Mouse (Mus musculus) mammary gland, adult 2 months (tissue): Measurements from ENCODE around the gene Mt2. TPM values are rescaled to one million over a fixed set of nuclear protein-coding genes. Genes with fewer than 3 reads are reported as not detected.

Experiments
- polyA plus RNA-seq: library from polyadenylated mRNA; depleted of rRNA; stranded (reverse); fragments of >200 nt; gene quantifications from 2 replicates; pipeline ENCODE4 v1.2.3, GENCODE M21; 2012; ENCODE audit warnings: low replicate concordance; rRNA removed

Mt2 gene
- polyA plus RNA-seq, result 25.6 and 29.5 TPM in 2 replicates

DNA sequence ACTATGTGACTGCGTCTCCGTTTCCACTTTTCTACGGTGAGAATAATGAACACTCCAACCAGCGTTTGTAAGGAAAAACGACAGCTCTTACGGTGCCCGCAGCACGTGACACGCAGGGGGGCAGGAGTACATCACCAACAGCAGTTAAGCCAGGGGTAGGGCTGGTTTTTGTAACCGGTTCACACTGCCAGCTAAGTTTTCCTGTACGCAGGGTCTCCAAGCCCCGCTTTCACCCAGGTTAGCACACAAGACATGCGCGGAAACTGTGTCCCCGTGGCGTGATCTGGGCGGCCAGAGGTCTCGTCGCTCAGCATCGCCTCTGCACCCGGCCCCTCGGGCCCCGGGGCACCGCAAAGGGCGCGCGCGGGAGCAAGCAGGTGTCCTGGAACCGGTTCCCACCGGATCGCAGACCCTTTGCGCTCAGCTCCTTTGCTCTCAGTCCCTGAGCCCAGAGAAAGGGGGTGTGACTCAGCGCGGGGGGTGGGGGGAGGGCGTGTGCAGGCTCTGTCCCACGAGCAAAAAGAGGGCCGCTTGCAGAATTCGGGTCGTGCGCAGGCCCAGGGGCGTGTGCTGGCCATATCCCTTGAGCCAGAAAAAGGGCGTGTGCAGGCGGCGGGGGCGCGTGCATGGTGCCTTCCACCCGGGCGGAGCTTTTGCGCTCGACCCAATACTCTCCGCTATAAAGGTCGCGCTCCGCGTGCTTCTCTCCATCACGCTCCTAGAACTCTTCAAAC, at the start of gene Mt2:
Gene Mt2, plus strand, starts transcription at position 590 of the 734 bp plus-strand sequence.

DNA sequence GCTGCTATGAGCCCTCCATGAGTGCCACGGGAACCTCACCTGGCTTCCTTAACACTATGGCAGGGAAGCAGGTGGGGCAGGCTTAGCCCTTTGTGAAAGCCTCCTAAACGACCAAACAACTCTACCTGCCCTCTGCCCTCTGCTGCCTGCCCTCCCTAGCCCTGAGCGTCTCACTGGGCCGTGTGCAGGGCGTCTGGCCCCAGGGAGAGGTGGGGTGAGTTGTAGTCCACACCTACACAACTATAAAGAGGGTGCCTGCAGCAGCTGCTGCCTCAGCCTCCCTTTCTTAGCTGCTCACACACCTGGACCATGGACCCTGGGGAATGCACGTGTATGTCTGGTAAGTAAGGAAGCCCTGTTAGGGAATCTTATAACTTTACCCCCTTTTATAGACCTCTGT, 35.5 kb upstream of the Mt2 start, which contains the start of gene Mt4:
Gene Mt4, plus strand, starts transcription at position 265 of the 400 bp plus-strand sequence.

DNA sequence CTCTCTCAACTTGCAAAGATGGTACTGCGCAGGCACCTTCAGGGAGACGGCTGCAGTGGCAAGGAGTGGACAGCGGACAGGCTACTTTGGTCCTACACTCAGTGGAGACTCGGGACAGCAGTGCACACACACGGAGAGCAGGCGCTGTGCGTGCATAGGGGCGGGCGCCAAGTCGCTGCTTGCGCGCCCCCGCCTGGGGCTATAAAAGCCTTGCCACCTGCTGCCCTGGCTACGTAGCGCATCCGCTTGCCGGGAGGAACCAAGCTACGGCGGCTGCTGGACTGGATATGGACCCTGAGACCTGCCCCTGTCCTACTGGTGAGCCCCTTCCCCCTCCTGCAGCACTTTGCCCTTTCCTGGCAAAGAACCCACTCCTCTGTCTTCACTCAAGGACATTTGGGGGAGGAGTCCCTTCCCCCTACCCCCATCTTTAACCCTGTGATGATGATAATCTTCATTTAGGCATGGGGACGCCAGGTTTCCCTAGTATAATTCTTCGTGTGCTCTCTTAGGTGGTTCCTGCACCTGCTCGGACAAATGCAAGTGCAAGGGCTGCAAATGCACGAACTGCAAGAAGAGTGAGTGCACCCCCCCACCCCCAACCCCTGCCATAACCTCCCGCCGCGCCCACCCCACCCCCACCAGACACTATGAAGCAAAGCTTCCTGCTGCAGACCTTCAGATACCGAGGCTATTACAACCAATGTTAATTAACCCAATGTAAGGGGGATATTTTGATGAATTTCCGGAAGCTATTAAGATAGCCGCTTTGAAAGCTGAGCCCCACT, 19.8 kb upstream of the Mt2 start, which contains the start of gene Mt3:
Gene Mt3, plus strand, starts transcription at position 95 of the 788 bp plus-strand sequence.

DNA sequence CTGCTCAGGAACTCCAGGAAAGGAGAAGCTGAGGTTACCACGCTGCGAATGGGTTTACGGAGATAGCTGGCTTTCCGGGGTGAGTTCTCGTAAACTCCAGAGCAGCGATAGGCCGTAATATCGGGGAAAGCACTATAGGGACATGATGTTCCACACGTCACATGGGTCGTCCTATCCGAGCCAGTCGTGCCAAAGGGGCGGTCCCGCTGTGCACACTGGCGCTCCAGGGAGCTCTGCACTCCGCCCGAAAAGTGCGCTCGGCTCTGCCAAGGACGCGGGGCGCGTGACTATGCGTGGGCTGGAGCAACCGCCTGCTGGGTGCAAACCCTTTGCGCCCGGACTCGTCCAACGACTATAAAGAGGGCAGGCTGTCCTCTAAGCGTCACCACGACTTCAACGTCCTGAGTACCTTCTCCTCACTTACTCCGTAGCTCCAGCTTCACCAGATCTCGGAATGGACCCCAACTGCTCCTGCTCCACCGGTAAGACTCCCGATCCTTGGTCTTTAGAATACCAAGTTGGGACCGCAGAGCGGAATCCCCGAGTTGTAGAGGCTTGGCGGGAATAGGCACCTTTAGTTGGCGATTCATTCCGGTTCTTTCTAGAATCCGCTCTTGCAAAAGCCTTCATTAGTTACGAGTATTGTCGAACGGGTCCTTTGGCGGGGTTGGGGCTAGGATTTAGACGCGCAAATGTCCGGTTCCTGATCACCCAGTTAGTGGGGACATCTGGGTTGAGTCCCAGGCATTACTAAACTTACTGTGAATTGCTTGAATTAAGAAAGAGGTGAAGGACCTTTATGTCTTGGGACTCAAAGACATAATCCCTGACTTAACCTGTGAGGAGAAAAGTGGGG, 6.6 kb downstream of the Mt2 start, which contains the start of gene Mt1:
Gene Mt1, plus strand, starts transcription at position 226 of the 856 bp plus-strand sequence.

GRCm38 (mm10) chr8:94214252-94215173, 42.0 kb downstream of the Mt2 start, which contains the start of gene Nup93:
Gene Nup93, plus strand, starts transcription at chr8:94214564.

Other genes with a start within 250 kb of the Mt2 start
- 115 and 141 TPM in 2 replicates for gene Amfr, start 159.8 kb upstream of the Mt2 start, polyA plus RNA-seq
- gene Nudt21, start 135.6 kb upstream of the Mt2 start, polyA plus RNA-seq, result 15.0 and 71.3 TPM in 2 replicates
- gene Ogfod1, start 135.5 kb upstream of the Mt2 start, polyA plus RNA-seq, result 4.9 and 11.1 TPM in 2 replicates
- gene Bbs2, start 73.7 kb upstream of the Mt2 start, polyA plus RNA-seq, result 14.3 and 20.1 TPM in 2 replicates
- 0.76 and 7.8 TPM in 2 replicates for gene Mt4, start 35.5 kb upstream of the Mt2 start, polyA plus RNA-seq
- gene Mt3, start 20.1 kb upstream of the Mt2 start, polyA plus RNA-seq, result 0.81 and 1.4 TPM in 2 replicates
- 682 and 757 TPM in 2 replicates for gene Mt1, start 6.4 kb downstream of the Mt2 start, polyA plus RNA-seq
- gene Nup93, start 41.9 kb downstream of the Mt2 start, polyA plus RNA-seq, result 11.8 and 16.8 TPM in 2 replicates
- gene Slc12a3, start 156.5 kb downstream of the Mt2 start, polyA plus RNA-seq, result 0.27 and 0.44 TPM in 2 replicates
- 187 and 260 TPM in 2 replicates for gene Herpud1, start 213.8 kb downstream of the Mt2 start, polyA plus RNA-seq